Mouse (Mus musculus) MEL (cell line): ENCODE measurements around the gene Cysrt1.

Experiments used
- BHLHE40 ChIP-seq: IDR thresholded peaks from 2 replicates; pipeline ENCODE4 v1.6.1; 2012; ENCODE audit warnings: low read depth, mild to moderate bottlenecking, inconsistent platforms, low read length, improper control_type of control experiment, borderline replicate concordance
- EP300 ChIP-seq, 2 experiments: IDR thresholded peaks; 2 replicates each; pipeline ENCODE4 v1.6.1; 2011; ENCODE audit warnings: improper control_type of control experiment in 2 of 2, low read length in 2 of 2, low read depth in 1 of 2, mild to moderate bottlenecking in 1 of 2
- ETS1 ChIP-seq: IDR thresholded peaks from 2 replicates; pipeline ENCODE4 v1.6.1; 2012; ENCODE audit warnings: low read depth, mild to moderate bottlenecking, inconsistent platforms, low read length, improper control_type of control experiment, moderate library complexity
- GABPA ChIP-seq: IDR thresholded peaks from 2 replicates; pipeline ENCODE4 v1.6.1; 2012; ENCODE audit warnings: low read depth, mild to moderate bottlenecking, inconsistent platforms, low read length, improper control_type of control experiment, moderate library complexity
- MAZ ChIP-seq: IDR thresholded peaks from 2 replicates; pipeline ENCODE4 v1.6.1; 2012; ENCODE audit warnings: low read depth, mild to moderate bottlenecking, inconsistent platforms, low read length, improper control_type of control experiment
- NELFE ChIP-seq: IDR thresholded peaks from 2 replicates; pipeline ENCODE4 v1.6.1; 2011; ENCODE audit warnings: low read depth, low read length, improper control_type of control experiment
- POLR2A ChIP-seq, 2 experiments: IDR thresholded peaks; 2 replicates each; pipeline ENCODE4 v1.6.1; 2011 to 2012; ENCODE audit warnings: low read length in 2 of 2, mild to moderate bottlenecking in 2 of 2, control low read depth in 1 of 2, improper control_type of control experiment in 1 of 2, low read depth in 1 of 2, moderate library complexity in 1 of 2; ENCODE audit not compliant: control insufficient read depth in 1 of 2, insufficient read depth in 1 of 2, poor library complexity in 1 of 2
- TBP ChIP-seq: IDR thresholded peaks from 2 replicates; pipeline ENCODE4 v1.8.0; 2011; ENCODE audit warnings: low read depth, low read length, improper control_type of control experiment
- ZKSCAN1 ChIP-seq: IDR thresholded peaks from 2 replicates; pipeline ENCODE4 v1.6.1; 2012; ENCODE audit warnings: low read depth, mild to moderate bottlenecking, inconsistent platforms, low read length, improper control_type of control experiment, moderate library complexity

DNA sequence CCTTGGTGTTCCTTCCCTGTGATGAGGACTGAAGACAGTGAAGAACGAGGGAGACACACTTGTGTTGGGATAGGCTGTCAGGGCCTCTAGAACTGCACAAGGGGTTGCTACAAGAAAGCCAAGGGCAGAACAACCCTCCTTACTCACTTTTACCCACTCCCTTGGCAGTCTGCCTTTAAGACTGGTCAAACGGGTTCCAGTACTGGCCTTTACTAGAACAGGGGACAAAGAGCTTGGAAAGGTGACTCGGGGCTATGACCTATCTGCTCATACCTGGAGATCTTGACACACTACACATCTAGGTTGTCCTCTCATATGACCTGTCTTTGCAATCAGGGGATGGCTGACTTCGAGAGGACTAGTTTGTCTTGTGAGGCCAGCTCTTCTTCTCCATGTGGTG lies 4.7 kb downstream of the Cysrt1 start:
- TF ChIP-seq POLR2A (IDR thresholded peaks at IDR 0.05; ENCODE audit: control insufficient read depth in 1 of 2, insufficient read depth in 1 of 2, low read depth in 1 of 2, low read length in 2 of 2, poor library complexity in 1 of 2) (no peak), TBP (no peak), MAZ (no peak), BHLHE40 (no peak), EP300 (IDR thresholded peaks at IDR 0.05; ENCODE audit: low read depth in 1 of 2, low read length in 2 of 2) (no peak), GABPA (no peak), ZKSCAN1 (no peak), NELFE (no peak), ETS1 (no peak)
